Mouse (Mus musculus) CH12.LX (cell line): ENCODE measurements around the gene Tmem56. TPM values are rescaled to one million over a fixed set of nuclear protein-coding genes. Genes with fewer than 3 reads are reported as not detected.

Source experiments
- DNase-seq: peaks from one replicate; pipeline ENCODE4 v3.0.0-alpha.2; 2013; ENCODE audit errors: extremely low read depth
- H3K27ac ChIP-seq: 2 replicates; pipeline ENCODE4 v1.5.1; 2012; ENCODE audit warnings: low read depth, mild to moderate bottlenecking, control low read depth, moderate library complexity; ENCODE audit not compliant: insufficient read depth
- H3K27me3 ChIP-seq: replicated peaks from 2 replicates; pipeline ENCODE3; 2012; ENCODE audit warnings: inconsistent platforms
- H3K36me3 ChIP-seq, 2 experiments: replicated peaks in 1 of 2; 2 replicates each; pipeline versions ENCODE3 to v1.6.1; 2012; ENCODE audit warnings: inconsistent platforms in 1 of 2, low read length in 1 of 2, mild to moderate bottlenecking in 1 of 2, mixed read lengths in 1 of 2, moderate library complexity in 1 of 2; ENCODE audit not compliant: control insufficient read depth in 1 of 2, insufficient read depth in 1 of 2
- H3K4me1 ChIP-seq, 2 experiments: 2 replicates each; pipeline ENCODE4 v1.6.1; 2012; ENCODE audit warnings: inconsistent platforms in 1 of 2, moderate library complexity in 1 of 2; ENCODE audit not compliant: insufficient read depth in 2 of 2, control insufficient read depth in 1 of 2
- H3K4me2 ChIP-seq: 2 replicates; pipeline ENCODE4 v1.6.1; 2012; ENCODE audit warnings: low read depth, mild to moderate bottlenecking, control low read depth; ENCODE audit not compliant: poor library complexity, insufficient read depth, severe bottlenecking
- H3K4me3 ChIP-seq, 3 experiments: fragments of 150-350 bp in 1 of 3; sonication (generic) in 1 of 3; replicated peaks in 1 of 3; 2 replicates each; pipeline versions ENCODE3 to v1.5.1; 2011 to 2012; ENCODE audit warnings: low read depth in 2 of 3, low read length in 2 of 3, mild to moderate bottlenecking in 2 of 3, moderate library complexity in 2 of 3, control low read depth in 1 of 3, improper control_type of control experiment in 1 of 3, inconsistent platforms in 1 of 3, mixed read lengths in 1 of 3; ENCODE audit not compliant: poor library complexity in 1 of 3
- H3K79me2 ChIP-seq: replicated peaks from 2 replicates; pipeline ENCODE4 v1.6.1; 2012; ENCODE audit warnings: mild to moderate bottlenecking, moderate library complexity; ENCODE audit not compliant: control insufficient read depth, poor library complexity, insufficient read depth, severe bottlenecking; ENCODE audit errors: extremely low read depth
- H3K9ac ChIP-seq: 2 replicates; pipeline ENCODE4 v1.6.1; 2012; ENCODE audit warnings: low read depth, mild to moderate bottlenecking, control low read depth, moderate library complexity; ENCODE audit not compliant: insufficient read depth
- H3K9me3 ChIP-seq: replicated peaks from 2 replicates; pipeline ENCODE3; 2012; ENCODE audit warnings: low read length, inconsistent platforms, mixed read lengths
- CHD1 ChIP-seq: IDR thresholded peaks from 2 replicates; pipeline ENCODE4 v1.6.1; 2012; ENCODE audit warnings: low read depth, low read length, improper control_type of control experiment, inconsistent platforms
- CTCF ChIP-seq, 2 experiments: IDR thresholded peaks in 1 of 2; conservative IDR thresholded peaks in 1 of 2; 2 replicates each; pipeline ENCODE4 v1.5.1; 2011 to 2012; ENCODE audit warnings: low read depth in 2 of 2, low read length in 2 of 2, improper control_type of control experiment in 1 of 2, inconsistent platforms in 1 of 2, mild to moderate bottlenecking in 1 of 2, moderate library complexity in 1 of 2
- E2F4 ChIP-seq: IDR thresholded peaks from 2 replicates; pipeline ENCODE4 v1.6.1; 2011; ENCODE audit warnings: low read depth, low read length, improper control_type of control experiment; ENCODE audit not compliant: insufficient replicate concordance
- ELF1 ChIP-seq: IDR thresholded peaks from 2 replicates; pipeline ENCODE4 v1.6.1; 2014; ENCODE audit warnings: low read depth, mild to moderate bottlenecking, inconsistent platforms, low read length, improper control_type of control experiment
- ETS1 ChIP-seq: conservative IDR thresholded peaks from 2 replicates; pipeline ENCODE4 v1.6.1; 2012; ENCODE audit warnings: low read depth, mild to moderate bottlenecking, inconsistent platforms, low read length, improper control_type of control experiment, moderate library complexity
- GABPA ChIP-seq: IDR thresholded peaks from 2 replicates; pipeline ENCODE4 v1.6.1; 2012; ENCODE audit warnings: low read depth, low read length, improper control_type of control experiment, inconsistent platforms; ENCODE audit not compliant: insufficient replicate concordance
- HCFC1 ChIP-seq: IDR thresholded peaks from 2 replicates; pipeline ENCODE4 v1.6.1; 2012; ENCODE audit warnings: low read depth, mild to moderate bottlenecking, inconsistent platforms, low read length, improper control_type of control experiment
- IRF4 ChIP-seq: IDR thresholded peaks from 2 replicates; pipeline ENCODE4 v1.6.1; 2014; ENCODE audit warnings: low read depth, mild to moderate bottlenecking, inconsistent platforms, low read length, improper control_type of control experiment
- JUN ChIP-seq: IDR thresholded peaks from 2 replicates; pipeline ENCODE4 v1.6.1; 2011; ENCODE audit warnings: low read depth, mild to moderate bottlenecking, low read length, improper control_type of control experiment, moderate library complexity; ENCODE audit not compliant: insufficient read depth
- JUND ChIP-seq: conservative IDR thresholded peaks from 2 replicates; pipeline ENCODE4 v1.6.1; 2011; ENCODE audit warnings: low read depth, low read length, improper control_type of control experiment
- KAT2A ChIP-seq: IDR thresholded peaks from 2 replicates; pipeline ENCODE4 v1.6.1; 2012; ENCODE audit warnings: low read length, improper control_type of control experiment, inconsistent platforms; ENCODE audit not compliant: insufficient replicate concordance
- MAFK ChIP-seq: IDR thresholded peaks from 2 replicates; pipeline ENCODE4 v1.6.1; 2011; ENCODE audit warnings: low read length, improper control_type of control experiment; ENCODE audit not compliant: insufficient replicate concordance
- MEF2A ChIP-seq: IDR thresholded peaks from 2 replicates; pipeline ENCODE4 v1.6.1; 2014; ENCODE audit warnings: low read depth, mild to moderate bottlenecking, inconsistent platforms, low read length, improper control_type of control experiment, borderline replicate concordance
- MYC ChIP-seq: IDR thresholded peaks from 2 replicates; pipeline ENCODE4 v1.6.1; 2011; ENCODE audit warnings: low read depth, mild to moderate bottlenecking, improper control_type of control experiment, low read length
- NRF1 ChIP-seq: IDR thresholded peaks from 2 replicates; pipeline ENCODE4 v1.6.1; 2014; ENCODE audit warnings: low read depth, mild to moderate bottlenecking, inconsistent platforms, low read length, improper control_type of control experiment, moderate library complexity
- RCOR1 ChIP-seq: conservative IDR thresholded peaks from 2 replicates; pipeline ENCODE4 v1.6.1; 2012; ENCODE audit warnings: low read depth, mild to moderate bottlenecking, inconsistent platforms, low read length, improper control_type of control experiment
- SIN3A ChIP-seq: IDR thresholded peaks from 2 replicates; pipeline ENCODE4 v1.6.1; 2012; ENCODE audit warnings: low read length, improper control_type of control experiment, inconsistent platforms
- SMC3 ChIP-seq: IDR thresholded peaks from 2 replicates; pipeline ENCODE4 v1.6.1; 2011; ENCODE audit warnings: low read depth, low read length, improper control_type of control experiment
- TCF12 ChIP-seq: IDR thresholded peaks from 2 replicates; pipeline ENCODE4 v1.6.1; 2014; ENCODE audit warnings: low read depth, mild to moderate bottlenecking, inconsistent platforms, low read length, improper control_type of control experiment
- UBTF ChIP-seq: IDR thresholded peaks from 2 replicates; pipeline ENCODE4 v1.6.1; 2012; ENCODE audit warnings: low read depth, mild to moderate bottlenecking, inconsistent platforms, low read length, improper control_type of control experiment, moderate library complexity
- USF1 ChIP-seq: IDR thresholded peaks from 2 replicates; pipeline ENCODE4 v1.6.1; 2014; ENCODE audit warnings: low read depth, mild to moderate bottlenecking, inconsistent platforms, low read length, improper control_type of control experiment
- USF2 ChIP-seq: conservative IDR thresholded peaks from 2 replicates; pipeline ENCODE4 v1.6.1; 2011; ENCODE audit warnings: low read depth, low read length, improper control_type of control experiment
- ZC3H11A ChIP-seq: IDR thresholded peaks from 2 replicates; pipeline ENCODE4 v1.6.1; 2012; ENCODE audit warnings: low read depth, mild to moderate bottlenecking, inconsistent platforms, low read length, improper control_type of control experiment
- ZKSCAN1 ChIP-seq: IDR thresholded peaks from 2 replicates; pipeline ENCODE4 v1.6.1; 2012; ENCODE audit warnings: low read depth, inconsistent platforms, low read length, improper control_type of control experiment, borderline replicate concordance
- ZMIZ1 ChIP-seq: IDR thresholded peaks from 2 replicates; pipeline ENCODE4 v1.6.1; 2012; ENCODE audit warnings: low read depth, mild to moderate bottlenecking, inconsistent platforms, low read length, improper control_type of control experiment
- ZNF384 ChIP-seq: IDR thresholded peaks from 2 replicates; pipeline ENCODE4 v1.6.1; 2012; ENCODE audit warnings: low read depth, low read length, improper control_type of control experiment, inconsistent platforms
- dilution Hi-C: fragments of 300-500 bp; cut with MboI; formaldehyde crosslinking; loops from 2 replicates; pipeline ENCODE4 v1.14.3; 2020; ENCODE audit warnings: low sequenced_read_pairs; ENCODE audit not compliant: extremely low pct_unique_long_range_greater_than_20kb, extremely low pct_ligation_motif_present
- in situ Hi-C: fragments of 300-500 bp; cut with MboI; formaldehyde crosslinking; loops from 3 replicates; pipeline ENCODE4 v1.14.3; 2019; ENCODE audit warnings: low sequenced_read_pairs, low pct_ligation_motif_present, low pct_unique_long_range_greater_than_20kb, mixed read lengths
- polyA plus RNA-seq: library from polyadenylated mRNA; unstranded; fragments of >175 nt; gene quantifications from 2 replicates; pipeline ENCODE4 v1.2.1, GENCODE M21; 2012; ENCODE audit warnings: low read depth; ENCODE audit not compliant: insufficient read length
- total RNA-seq, 2 experiments: library from RNA; depleted of rRNA; stranded (reverse); fragments of 300-350 nt in 1 of 2; fragments of >200 nt in 1 of 2; gene quantifications; 2 replicates each; pipeline ENCODE4 v1.2.3; 2012 to 2014

Gene Tmem56
- total and polyA plus RNA-seq, 3 experiments = not detected

DNA sequence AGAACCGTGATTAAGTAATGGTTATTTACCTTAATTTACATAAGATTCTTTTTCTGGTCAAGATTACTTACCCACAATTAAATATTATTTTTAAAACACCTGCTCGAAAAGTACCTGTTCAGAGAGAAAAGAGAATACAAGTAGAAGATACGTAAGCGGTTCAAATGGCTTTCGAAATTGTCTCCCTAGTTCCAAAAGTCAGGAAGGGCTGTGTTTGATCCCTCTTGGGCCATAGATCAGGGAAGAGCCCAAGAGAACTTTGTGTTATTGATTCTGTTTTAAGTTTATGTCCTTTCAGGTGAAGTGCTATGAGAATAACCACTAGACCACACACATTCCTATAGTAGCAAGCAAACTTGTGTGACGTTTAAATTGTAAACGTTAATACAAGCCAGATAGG lies 95.4 kb downstream of the Tmem56 start:
- DNase-seq = no peak
- Histone ChIP-seq H3K27me3 (no peaks in the 10 kb centered on the region), H3K79me2 (no peaks in the 10 kb centered on the region), H3K9ac (no peak overlapping the region), H3K9me3 (no peaks in the 10 kb centered on the region), H3K4me3 (no peak overlapping the region), H3K27ac (no peak overlapping the region), H3K4me1 (no peaks in the 10 kb centered on the region), H3K4me2 (no peak overlapping the region), H3K36me3 (no peaks in the 10 kb centered on the region)
- TF ChIP-seq CTCF (conservative IDR thresholded peaks at IDR 0.05 in 1 of 2, IDR thresholded peaks at IDR 0.05 in 1 of 2; ENCODE audit: low read depth in 2 of 2, low read length in 2 of 2) (no peak), RCOR1 (no peak), SMC3 (no peak), IRF4 (no peak), JUND (no peak), E2F4 (no peak), TCF12 (no peak), KAT2A (no peak), JUN (no peak), MEF2A (no peak), ZNF384 (no peak), ETS1 (no peak), ELF1 (no peak), USF2 (no peak)
- dilution Hi-C loops = no loop called here
- in situ Hi-C loops = no loop called here

GRCm38 (mm10) chr3:121186925-121187324 lies 96.0 kb downstream of the Tmem56 start:
- H3K9me3 ChIP-seq = no peaks in the 10 kb centered on the region
- no peaks in the 10 kb centered on the region for H3K36me3 ChIP-seq
- no peak for TF ChIP-seq ZMIZ1
- no peak overlapping the region for H3K4me3 ChIP-seq
- in situ Hi-C loops = no loop called here
- no peak overlapping the region for H3K4me2 ChIP-seq
- no peaks in the 10 kb centered on the region for H3K79me2 ChIP-seq
- dilution Hi-C loops = no loop called here
- no peaks in the 10 kb centered on the region for H3K27me3 ChIP-seq
- H3K4me1 ChIP-seq = no peaks in the 10 kb centered on the region
- no peak overlapping the region for H3K9ac ChIP-seq
- no peak for DNase-seq
- H3K27ac ChIP-seq = no peak overlapping the region

- Histone ChIP-seq H3K36me3 (no peaks in the 10 kb centered on the region), H3K4me1 (no peaks in the 10 kb centered on the region), H3K79me2 (no peaks in the 10 kb centered on the region), H3K9ac (no peak overlapping the region), H3K9me3 (no peaks in the 10 kb centered on the region), H3K27me3 (no peaks in the 10 kb centered on the region), H3K4me3 (no peak overlapping the region), H3K4me2 (no peak overlapping the region), H3K27ac (no peak overlapping the region)
- DNase-seq = no peak
- dilution Hi-C loops = no loop called here
- in situ Hi-C loops = no loop called here
- no peak for TF ChIP-seq ETS1
- no peak for TF ChIP-seq GABPA
- no peak for TF ChIP-seq ELF1
- no peak for TF ChIP-seq NRF1
- no peak for TF ChIP-seq SIN3A
- TF ChIP-seq CHD1 = no peak
- TF ChIP-seq MEF2A = no peak
- no peak for TF ChIP-seq MYC
- no peak for TF ChIP-seq SMC3
- no peak for TF ChIP-seq USF1
- no peak for TF ChIP-seq UBTF
- no peak for TF ChIP-seq HCFC1
- TF ChIP-seq MAFK = no peak
- no peak for TF ChIP-seq RCOR1
- no peak for TF ChIP-seq ZNF384
- no peak for TF ChIP-seq ZC3H11A
- no peak for TF ChIP-seq KAT2A
- TF ChIP-seq ZKSCAN1 = no peak
Measured at GRCm38 (mm10) chr3:121185197-121185596, 97.7 kb downstream of the Tmem56 start.
